Mouse (Mus musculus) forebrain, embryonic 15.5 days (tissue): ENCODE results near the gene Mpv17l2. TPM values are rescaled to one million over a fixed set of nuclear protein-coding genes. Genes with fewer than 3 reads are reported as not detected.

Experiments
- ATAC-seq: fragments of 200-750 bp; cut with Nextera tagmentation; replicated peaks from 2 replicates; pipeline ENCODE4 v1.8.0; 2017; ENCODE audit warnings: mild to moderate bottlenecking, moderate TSS enrichment, moderate library complexity
- H3K27ac ChIP-seq: fragments of 300-500 bp; sonication (generic); replicated peaks from 2 replicates; pipeline ENCODE4 v1.5.1; 2015; ENCODE audit warnings: mild to moderate bottlenecking, inconsistent platforms
- H3K27me3 ChIP-seq: fragments of 300-500 bp; sonication (generic); 2 replicates; pipeline ENCODE4 v1.6.1; 2015; ENCODE audit warnings: inconsistent platforms
- H3K36me3 ChIP-seq: fragments of 300-500 bp; sonication (generic); 2 replicates; pipeline ENCODE4 v1.6.1; 2015; ENCODE audit warnings: mild to moderate bottlenecking, inconsistent platforms
- H3K4me1 ChIP-seq: fragments of 300-500 bp; sonication (generic); 2 replicates; pipeline ENCODE4 v1.6.1; 2015; ENCODE audit warnings: inconsistent platforms
- H3K4me2 ChIP-seq: fragments of 300-500 bp; sonication (generic); replicated peaks from 2 replicates; pipeline ENCODE4 v1.6.1; 2015; ENCODE audit warnings: mild to moderate bottlenecking, inconsistent platforms
- H3K4me3 ChIP-seq: fragments of 300-500 bp; sonication (generic); 2 replicates; pipeline ENCODE4 v1.5.1; 2015; ENCODE audit warnings: mild to moderate bottlenecking, inconsistent platforms
- H3K9ac ChIP-seq: fragments of 300-500 bp; sonication (generic); replicated peaks from 2 replicates; pipeline ENCODE4 v1.6.1; 2015; ENCODE audit warnings: mild to moderate bottlenecking, inconsistent platforms
- H3K9me3 ChIP-seq: fragments of 300-500 bp; sonication (generic); 2 replicates; pipeline ENCODE4 v1.6.1; 2016; ENCODE audit warnings: inconsistent platforms
- WGBS: fragments of 180-500 bp; shearing (Covaris S2); methylation state at CpG from one replicate; pipeline ENCODE4 v1.1.7; 2015; ENCODE audit warnings: mixed read lengths; 5-methylcytosine and 5-hydroxymethylcytosine counted together
- polyA plus RNA-seq: library from polyadenylated mRNA; unstranded; fragments of >200 nt; fragmentation: Nextera tagmentation; extraction: Ambion mirVana; gene quantifications from 2 replicates; pipeline ENCODE4 v1.2.1, GENCODE M21; 2015

Gene Mpv17l2
- polyA plus RNA-seq, result 51.5 and 57.7 TPM in 2 replicates

DNA sequence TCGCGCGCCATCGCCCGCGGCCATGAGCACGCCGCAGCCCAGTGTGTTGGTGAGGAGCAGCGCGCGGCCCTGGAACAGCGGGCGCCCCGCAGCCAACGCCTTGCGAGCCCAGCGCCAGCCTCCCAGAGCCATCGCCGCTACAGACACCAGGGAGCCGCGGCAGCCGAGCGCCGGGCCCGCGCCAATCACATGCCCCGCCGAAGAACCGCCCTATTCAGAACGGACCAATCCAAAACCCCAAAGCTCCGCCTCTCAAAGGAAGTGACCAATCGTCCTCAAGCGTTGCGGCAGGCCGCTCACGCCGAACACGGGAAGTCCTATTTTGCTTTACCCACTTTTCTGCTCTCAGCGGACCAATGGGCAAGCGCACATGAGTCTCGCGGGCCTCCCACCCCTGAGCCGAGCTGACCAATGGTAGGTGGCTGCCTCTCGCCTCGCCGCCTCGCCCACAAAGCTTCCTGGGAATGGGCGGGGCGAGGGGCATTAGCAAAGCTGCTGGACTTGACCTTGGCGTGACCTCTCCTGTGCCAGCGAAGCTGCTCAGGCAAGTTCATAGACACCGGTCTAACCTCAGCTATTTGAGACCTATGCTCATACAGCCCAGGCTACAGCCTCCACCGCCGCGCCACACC is at the start of gene Mpv17l2:
TSS of gene Mpv17l2 (minus strand) at position 172 of the 632 bp plus-strand sequence.
- WGBS, result under 1% methylated on average over 55 of the region's 55 CpGs

DNA sequence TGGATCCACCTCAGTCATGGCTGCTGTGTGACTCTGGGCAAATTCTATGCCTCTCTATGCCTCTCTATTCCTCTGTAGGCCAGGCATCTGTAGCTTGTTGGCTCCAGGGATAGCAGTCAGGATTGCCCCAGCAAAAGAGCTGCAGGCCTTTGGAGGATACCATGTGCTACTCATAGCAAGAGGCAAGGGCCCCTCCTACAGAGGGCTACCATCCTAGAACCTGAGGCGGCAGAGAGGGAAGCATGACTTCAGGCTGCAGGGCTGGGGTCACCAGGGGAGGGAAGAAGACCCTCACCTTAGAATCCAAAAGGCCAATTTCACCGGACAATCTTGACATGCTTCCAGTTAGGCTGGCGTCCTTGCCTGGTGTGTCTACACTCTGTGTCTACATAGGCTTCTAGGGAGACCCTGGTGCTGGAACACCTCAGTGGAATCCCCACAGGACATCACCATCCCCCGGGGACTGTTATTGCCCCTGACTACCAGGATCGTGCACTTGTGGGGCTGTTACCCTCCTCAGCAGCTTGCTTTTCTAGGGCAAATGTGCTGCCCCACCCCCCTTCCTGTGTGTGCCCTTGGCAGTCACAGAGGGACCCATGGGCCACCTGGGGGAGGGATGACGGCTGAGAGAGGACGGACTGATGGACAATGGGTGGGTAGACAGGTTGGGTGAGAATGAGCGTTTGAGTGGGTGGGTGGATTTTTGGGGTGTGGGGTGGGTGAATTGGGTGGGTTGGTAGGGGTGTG is 48.4 kb upstream of the Mpv17l2 start:
- Histone ChIP-seq H3K9me3 (no peaks in the 10 kb centered on the region), H3K27ac (no peak overlapping the region), H3K4me1 (peaks cover 9% of the 10 kb centered on the region), H3K4me3 (no peak overlapping the region), H3K9ac (no peak overlapping the region), H3K4me2 (no peak overlapping the region), H3K36me3 (no peaks in the 10 kb centered on the region), H3K27me3 (peaks cover 13% of the 10 kb centered on the region; the same call in 1 of the 2 replicates)
- 92% methylated on average over 8 of the region's 8 CpGs for WGBS
- no peak for ATAC-seq

More for the DNA sequence above, at the start of gene Mpv17l2:
- Histone ChIP-seq H3K4me2 (peak within 1 kb of the TSS; percentile 92), H3K27me3 (no peaks in the 10 kb centered on the region), H3K27ac (peak within 1 kb of the TSS; percentile 82), H3K4me3 (peak within 1 kb of the TSS; percentile 69), H3K4me1 (peaks cover 53% of the 10 kb centered on the region), H3K9ac (peak within 1 kb of the TSS; percentile 77), H3K36me3 (peaks cover 23% of the 10 kb centered on the region), H3K9me3 (no peaks in the 10 kb centered on the region)
- peak; percentile 95 for ATAC-seq

DNA sequence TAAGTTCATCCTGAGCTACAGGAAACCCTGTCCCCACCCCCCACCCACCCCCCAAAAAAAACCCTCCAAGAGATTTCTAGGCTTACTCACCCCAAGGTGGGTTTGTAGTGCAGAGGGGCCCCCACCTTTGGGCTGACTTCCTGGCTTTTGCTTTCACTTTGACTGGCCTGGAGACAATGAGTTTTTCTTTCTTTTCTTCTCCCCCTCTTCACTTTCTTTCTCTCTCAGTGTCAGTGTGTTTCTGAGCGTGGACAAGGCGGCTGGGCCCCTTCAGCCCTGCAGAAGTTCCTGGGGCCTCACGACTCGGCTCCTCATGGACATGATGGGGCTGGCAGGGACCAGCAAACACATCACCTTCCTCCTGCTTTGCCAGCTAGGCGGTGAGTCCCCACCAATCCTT is 47.5 kb upstream of the Mpv17l2 start, which contains the start of gene Il12rb1:
TSS of gene Il12rb1 (plus strand) at position 211 of the 400 bp plus-strand sequence.
- no peak within 1 kb of the TSS for H3K9ac ChIP-seq
- no peak within 1 kb of the TSS for H3K4me2 ChIP-seq
- H3K27ac ChIP-seq, result no peak within 1 kb of the TSS
- H3K4me3 ChIP-seq, result no peak within 1 kb of the TSS
- no peaks in the 10 kb centered on the region for H3K36me3 ChIP-seq
- no peak for ATAC-seq
- H3K9me3 ChIP-seq, result no peaks in the 10 kb centered on the region
- WGBS, result 74% methylated on average over 5 of the region's 5 CpGs
- peaks cover 16% of the 10 kb centered on the region for H3K4me1 ChIP-seq
- H3K27me3 ChIP-seq, result peaks cover 22% of the 10 kb centered on the region

- Histone ChIP-seq H3K4me3 (no peak overlapping the region), H3K4me2 (no peak overlapping the region), H3K36me3 (no peaks in the 10 kb centered on the region), H3K27me3 (peaks cover 24% of the 10 kb centered on the region), H3K4me1 (peaks cover 16% of the 10 kb centered on the region), H3K9me3 (no peaks in the 10 kb centered on the region), H3K27ac (no peak overlapping the region), H3K9ac (no peak overlapping the region)
- no peak for ATAC-seq
- WGBS, result 45% methylated on average over 1 of the region's 1 CpGs
These were observed 46.6 kb upstream of the Mpv17l2 start for GRCm38 (mm10) chr8:70807304-70807703.

DNA sequence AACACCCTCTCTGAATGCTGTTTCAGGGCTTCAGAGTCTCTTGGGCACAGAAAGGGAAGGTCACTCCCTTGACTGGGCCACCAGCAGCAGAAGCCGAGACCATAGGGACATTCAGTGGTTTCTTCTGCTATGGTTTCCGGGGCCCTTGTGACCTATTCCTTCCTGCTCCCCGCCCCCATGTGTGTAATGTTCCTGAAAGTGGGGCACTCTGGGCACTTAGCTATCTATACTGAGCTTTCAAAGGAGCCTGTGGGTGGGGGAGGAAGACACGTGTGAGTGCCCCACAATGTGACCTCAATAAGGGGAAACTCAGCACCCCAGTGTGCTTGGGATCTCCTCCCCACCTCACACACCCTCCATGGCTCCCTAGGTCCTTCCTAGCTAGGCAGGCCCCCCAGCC is 45.8 kb upstream of the Mpv17l2 start:
- no peak for ATAC-seq
- no peaks in the 10 kb centered on the region for H3K36me3 ChIP-seq
- no peak overlapping the region for H3K4me3 ChIP-seq
- no peak overlapping the region for H3K27ac ChIP-seq
- H3K9ac ChIP-seq, result no peak overlapping the region
- peaks cover 27% of the 10 kb centered on the region for H3K27me3 ChIP-seq
- no peak overlapping the region for H3K4me2 ChIP-seq
- H3K9me3 ChIP-seq, result no peaks in the 10 kb centered on the region
- peaks cover 16% of the 10 kb centered on the region for H3K4me1 ChIP-seq
- 70% methylated on average over 4 of the region's 4 CpGs for WGBS

DNA sequence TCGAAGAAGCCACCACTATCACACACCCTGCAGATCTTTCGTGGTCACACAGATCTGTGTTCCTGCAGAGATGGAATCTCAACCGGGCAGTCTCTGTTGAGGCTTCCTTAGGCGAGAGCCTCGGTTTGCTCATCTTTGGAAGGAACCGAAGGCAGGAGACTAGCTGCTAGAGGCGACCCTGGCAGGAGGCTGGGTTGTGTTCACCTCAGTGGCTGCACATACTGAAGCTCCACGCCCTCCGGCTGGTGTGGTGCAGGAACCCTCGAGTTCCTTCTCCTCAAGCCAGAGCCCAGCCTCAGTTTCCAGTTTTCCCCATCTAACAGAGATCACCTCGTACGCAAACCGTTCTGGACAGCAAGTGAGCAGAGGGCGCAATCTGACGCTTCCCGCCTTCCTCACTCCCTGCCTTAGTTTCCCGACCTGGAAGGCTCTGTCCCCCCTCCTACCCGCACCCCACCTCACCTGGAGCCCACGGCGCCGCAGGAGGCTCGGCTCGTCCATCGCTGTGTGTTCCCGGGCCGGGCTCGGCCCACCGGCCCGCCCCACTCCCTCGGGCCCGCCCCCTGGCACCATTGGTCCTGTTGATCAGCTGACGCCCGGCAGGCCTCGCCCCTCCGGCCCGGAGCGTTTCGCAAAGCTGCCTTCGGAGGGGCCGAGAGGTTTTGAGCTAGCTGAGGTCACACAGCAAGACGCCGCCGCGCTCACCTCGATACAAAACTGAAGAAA is 43.9 kb upstream of the Mpv17l2 start, which contains the start of gene Mast3:
TSS of gene Mast3 (minus strand) at position 574 of the 726 bp plus-strand sequence.
- 1% methylated on average over 45 of the region's 45 CpGs for WGBS
- ATAC-seq, result peak; percentile 90
- Histone ChIP-seq H3K36me3 (no peaks in the 10 kb centered on the region), H3K4me3 (peak within 1 kb of the TSS; percentile 65), H3K9me3 (no peaks in the 10 kb centered on the region), H3K4me2 (peak within 1 kb of the TSS; percentile 95), H3K4me1 (peaks cover 25% of the 10 kb centered on the region), H3K27me3 (peaks cover 32% of the 10 kb centered on the region), H3K27ac (no peak within 1 kb of the TSS), H3K9ac (peak within 1 kb of the TSS; percentile 58)

DNA sequence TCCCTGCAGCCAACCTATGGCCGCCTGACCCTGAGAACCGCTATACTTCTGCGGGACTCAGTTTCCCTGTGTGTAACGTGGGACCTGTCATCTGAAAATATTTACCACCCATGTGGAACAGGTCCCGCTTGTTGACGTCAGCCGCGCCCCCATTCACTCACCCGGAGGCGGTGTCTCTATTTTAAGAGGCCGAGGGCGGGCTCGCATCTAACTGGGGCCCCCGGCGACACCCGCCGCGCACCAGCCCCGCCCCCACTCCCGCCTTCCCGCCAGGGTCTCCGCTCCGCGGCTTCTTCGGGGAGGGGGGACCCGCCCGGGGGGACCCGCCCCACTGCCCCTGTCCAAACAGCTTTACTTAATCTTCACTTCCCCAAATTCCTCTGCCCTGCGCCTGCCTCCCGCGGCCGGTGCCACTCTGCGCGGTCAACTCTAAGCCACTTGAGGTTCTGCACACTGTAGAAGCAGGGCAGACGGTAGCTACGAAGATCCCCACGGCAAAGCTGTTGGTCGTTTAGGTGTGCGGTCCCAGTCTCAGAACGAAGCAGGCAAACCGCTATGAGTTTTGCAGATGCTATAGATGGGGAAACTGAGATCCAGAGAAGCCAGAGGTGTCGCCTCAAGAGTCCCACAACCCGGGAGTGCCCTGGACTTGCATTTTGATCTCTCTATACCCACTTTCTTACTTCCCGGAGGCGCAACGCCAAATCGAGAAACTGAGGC is 43.2 kb upstream of the Mpv17l2 start:
- H3K27me3 ChIP-seq, result peaks cover 39% of the 10 kb centered on the region
- ATAC-seq, result peak; percentile 44; the same call in 1 of the 2 replicates

DNA sequence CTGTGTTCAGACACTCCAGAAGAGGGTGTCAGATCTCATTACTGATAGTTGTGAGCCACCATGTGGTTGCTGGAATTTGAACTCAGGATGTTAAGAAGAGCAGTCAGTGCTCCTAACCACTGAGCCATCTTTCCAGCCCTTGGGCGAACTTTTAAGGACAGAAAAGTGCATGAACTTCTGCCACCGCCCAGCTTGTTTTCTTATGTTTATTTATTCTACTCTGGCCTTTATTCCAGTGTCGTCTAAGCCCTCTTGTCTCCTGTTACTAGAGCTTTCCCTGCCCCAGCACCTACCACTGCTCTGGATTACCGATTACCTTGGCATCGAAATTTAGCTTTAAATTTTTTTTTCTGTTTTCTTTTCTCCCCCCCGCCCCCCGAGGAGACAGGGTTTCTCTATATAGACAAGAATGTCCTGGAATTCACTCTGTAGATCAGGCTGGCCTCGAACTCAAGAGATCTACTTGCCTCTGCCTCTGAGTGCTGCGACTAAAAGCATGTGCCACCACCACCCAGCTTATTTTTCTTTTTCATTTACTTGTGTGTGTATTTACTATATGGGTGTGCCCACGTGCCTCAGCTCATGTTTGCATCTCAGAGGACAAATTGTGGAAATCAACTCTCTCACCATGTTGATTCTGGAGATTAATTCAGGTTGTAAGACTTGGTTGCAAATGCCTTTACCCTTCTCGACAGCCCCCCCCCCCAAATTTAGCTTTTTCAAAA is 42.2 kb upstream of the Mpv17l2 start:
- Histone ChIP-seq H3K9ac (no peak overlapping the region), H3K9me3 (no peaks in the 10 kb centered on the region), H3K4me1 (peaks cover 31% of the 10 kb centered on the region), H3K36me3 (no peaks in the 10 kb centered on the region), H3K27ac (no peak overlapping the region), H3K4me2 (no peak overlapping the region), H3K4me3 (no peak overlapping the region), H3K27me3 (peaks cover 43% of the 10 kb centered on the region)
- WGBS, result 74% methylated on average over 11 of the region's 11 CpGs
- ATAC-seq, result no peak

More for the DNA sequence above, 43.2 kb upstream of the Mpv17l2 start:
- Histone ChIP-seq H3K4me2 (peak overlapping the region; percentile 95), H3K4me1 (peaks cover 25% of the 10 kb centered on the region), H3K4me3 (peak overlapping the region; percentile 65), H3K36me3 (no peaks in the 10 kb centered on the region), H3K9ac (peak overlapping the region; percentile 58), H3K27ac (no peak overlapping the region), H3K9me3 (no peaks in the 10 kb centered on the region)
- WGBS, result 2% methylated on average over 44 of the region's 47 CpGs

DNA sequence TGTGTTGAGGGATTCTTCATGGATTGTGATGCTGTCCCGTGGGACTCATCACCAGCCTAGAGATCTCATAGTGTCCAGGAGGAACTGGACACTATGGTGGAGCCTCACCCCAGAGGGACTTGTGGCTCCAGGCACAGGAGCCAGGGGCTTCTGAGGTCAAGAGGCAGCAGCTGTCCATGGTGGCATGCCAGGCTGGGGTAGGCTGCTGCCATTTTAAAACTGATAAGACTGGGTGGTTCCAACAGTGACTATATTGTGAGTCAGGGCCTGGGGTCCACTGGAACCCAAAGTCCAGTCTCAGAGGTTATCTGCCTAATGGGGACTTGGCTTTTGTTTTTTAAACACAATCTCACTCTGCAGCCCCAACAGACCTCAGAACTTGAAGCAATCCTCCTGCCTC is 41.1 kb upstream of the Mpv17l2 start:
- Histone ChIP-seq H3K27ac (no peak overlapping the region), H3K4me2 (no peak overlapping the region), H3K9ac (no peak overlapping the region), H3K4me3 (no peak overlapping the region), H3K27me3 (peaks cover 43% of the 10 kb centered on the region), H3K36me3 (no peaks in the 10 kb centered on the region), H3K4me1 (peaks cover 36% of the 10 kb centered on the region), H3K9me3 (no peaks in the 10 kb centered on the region)
- WGBS, result 90% methylated on average over 1 of the region's 1 CpGs
- ATAC-seq, result no peak

GRCm38 (mm10) chr8:70801156-70801555 is 40.4 kb upstream of the Mpv17l2 start:
- H3K4me3 ChIP-seq, result no peak overlapping the region
- no peak overlapping the region for H3K9ac ChIP-seq
- H3K27me3 ChIP-seq, result peaks cover 39% of the 10 kb centered on the region
- H3K4me2 ChIP-seq, result no peak overlapping the region
- H3K27ac ChIP-seq, result no peak overlapping the region
- H3K9me3 ChIP-seq, result no peaks in the 10 kb centered on the region
- WGBS, result 25% methylated on average over 15 of the region's 15 CpGs
- no peaks in the 10 kb centered on the region for H3K36me3 ChIP-seq
- ATAC-seq, result no peak
- H3K4me1 ChIP-seq, result peaks cover 42% of the 10 kb centered on the region

DNA sequence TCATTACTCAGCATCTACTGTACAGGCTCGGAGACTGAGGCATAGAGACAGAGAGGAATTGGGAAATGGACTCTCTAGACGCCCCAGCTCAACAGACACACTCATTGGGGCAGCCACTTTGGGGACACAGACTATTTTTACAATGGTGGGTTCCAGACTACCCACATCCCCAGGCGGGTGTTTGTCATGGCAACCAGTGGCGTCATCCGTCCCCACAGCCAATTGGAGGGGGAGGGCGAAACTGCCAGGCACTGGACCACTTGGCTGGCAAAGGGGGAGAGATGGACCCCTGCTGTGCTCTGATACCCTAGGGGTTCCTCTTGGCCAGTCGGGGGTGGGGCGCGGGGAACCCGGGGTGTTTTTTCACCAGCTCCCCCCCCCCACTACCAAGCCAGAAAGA is 39.9 kb upstream of the Mpv17l2 start:
- Histone ChIP-seq H3K9ac (no peak overlapping the region), H3K27ac (no peak overlapping the region), H3K4me3 (no peak overlapping the region), H3K9me3 (no peaks in the 10 kb centered on the region), H3K4me2 (no peak overlapping the region), H3K4me1 (peaks cover 42% of the 10 kb centered on the region), H3K36me3 (no peaks in the 10 kb centered on the region), H3K27me3 (peaks cover 35% of the 10 kb centered on the region)
- 49% methylated on average over 10 of the region's 10 CpGs for WGBS
- ATAC-seq, result no peak
